Mouse (Mus musculus) embryonic facial prominence, embryonic 12.5 days (tissue): Measurements from ENCODE around the gene Eif2b1. TPM values are rescaled to one million over a fixed set of nuclear protein-coding genes. Genes with fewer than 3 reads are reported as not detected.
"Not testable (repeated sequence)": the region's sequence is repeated elsewhere in the genome, so short reads cannot be mapped to it uniquely, and the experiment has no call there.

Source experiments
- ATAC-seq: fragments of 200-750 bp; cut with Nextera tagmentation; 2 replicates; pipeline ENCODE4 v1.8.0; 2017; ENCODE audit not compliant: insufficient number of reproducible peaks, insufficient read depth, low FRiP score, low TSS enrichment
- H3K27ac ChIP-seq: fragments of 300-500 bp; sonication (generic); 2 replicates; pipeline ENCODE4 v1.5.1; 2016; ENCODE audit warnings: mild to moderate bottlenecking
- H3K27me3 ChIP-seq: fragments of 300-500 bp; sonication (generic); 2 replicates; pipeline ENCODE4 v1.6.1; 2016; ENCODE audit warnings: mild to moderate bottlenecking, moderate library complexity
- H3K36me3 ChIP-seq: fragments of 300-500 bp; sonication (generic); 2 replicates; pipeline ENCODE4 v1.6.1; 2016; ENCODE audit warnings: mild to moderate bottlenecking
- H3K4me1 ChIP-seq: fragments of 300-500 bp; sonication (generic); 2 replicates; pipeline ENCODE4 v1.6.1; 2016
- H3K4me2 ChIP-seq: fragments of 300-500 bp; sonication (generic); replicated peaks from 2 replicates; pipeline ENCODE4 v1.6.1; 2016; ENCODE audit warnings: mild to moderate bottlenecking, moderate library complexity
- H3K4me3 ChIP-seq: fragments of 300-500 bp; sonication (generic); 2 replicates; pipeline ENCODE4 v1.5.1; 2016; ENCODE audit warnings: mild to moderate bottlenecking
- H3K9ac ChIP-seq: fragments of 300-500 bp; sonication (generic); 2 replicates; pipeline ENCODE4 v1.6.1; 2016; ENCODE audit warnings: mild to moderate bottlenecking, moderate library complexity
- H3K9me3 ChIP-seq: fragments of 300-500 bp; sonication (generic); 2 replicates; pipeline ENCODE4 v1.6.1; 2016; ENCODE audit warnings: mild to moderate bottlenecking, moderate library complexity
- WGBS: fragments of 180-500 bp; shearing (Covaris S2); methylation state at CpG from one replicate; pipeline ENCODE4 v1.1.7; 2016; 5-methylcytosine and 5-hydroxymethylcytosine counted together
- polyA plus RNA-seq: library from polyadenylated mRNA; unstranded; fragments of >200 nt; fragmentation: Nextera tagmentation; extraction: Ambion mirVana; gene quantifications from 2 replicates; pipeline ENCODE4 v1.2.1, GENCODE M21; 2016

Gene Eif2b1
- 71.6 and 72.6 TPM in 2 replicates for polyA plus RNA-seq

DNA sequence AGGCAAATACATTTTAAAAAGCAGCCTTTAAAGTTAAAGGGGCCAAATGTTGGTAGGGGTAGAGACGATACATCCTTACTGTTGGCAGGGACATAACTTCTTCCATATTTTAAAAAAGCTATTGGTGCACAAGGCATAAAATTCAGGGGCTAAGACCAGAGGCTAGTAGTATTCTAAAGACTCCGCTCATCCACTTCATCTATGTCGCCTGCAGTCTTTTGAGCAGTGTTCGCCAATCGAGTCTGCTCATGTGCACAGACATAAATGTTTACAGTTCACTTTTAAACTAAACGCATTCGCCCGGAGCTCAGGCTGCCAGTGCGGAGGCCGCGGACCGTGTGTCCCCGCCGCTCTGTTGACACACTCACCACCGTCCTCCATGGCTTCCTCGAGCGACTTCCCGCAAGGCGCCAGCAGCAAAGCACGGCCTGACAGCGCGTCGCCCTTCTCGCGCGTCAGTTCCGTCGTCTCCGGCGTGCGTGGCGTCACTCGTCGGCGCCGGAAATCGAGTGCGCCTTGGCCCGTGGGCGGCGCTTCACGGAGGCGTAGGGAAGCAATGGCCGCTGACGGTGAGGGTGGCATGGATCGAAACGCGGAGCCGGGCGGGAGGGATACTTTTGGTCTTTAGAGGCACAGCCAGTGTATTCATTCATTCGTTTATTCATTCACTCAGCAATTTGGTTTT is at the start of gene Eif2b1, which contains the start of gene Gtf2h3:
Gene Eif2b1, minus strand, starts transcription at position 499 of the 685 bp plus-strand sequence.
Gene Gtf2h3, plus strand, starts transcription at position 508 of the 685 bp plus-strand sequence.
- H3K4me3 ChIP-seq = peak within 1 kb of the TSS; percentile 75
- H3K27ac ChIP-seq = 0 out of 2 replicates have a peak within 1 kb of the TSS, but pooled peaks have one; percentile 2
- H3K36me3 ChIP-seq = peaks cover 40% of the 10 kb centered on the region
- WGBS = 1% methylated on average over 51 of the region's 51 CpGs
- no peaks in the 10 kb centered on the region for H3K9me3 ChIP-seq
- H3K9ac ChIP-seq = peak within 1 kb of the TSS; percentile 73
- peak; percentile 88 for ATAC-seq
- H3K4me2 ChIP-seq = peak within 1 kb of the TSS; percentile 85
- H3K27me3 ChIP-seq = no peaks in the 10 kb centered on the region
- H3K4me1 ChIP-seq = peaks cover 17% of the 10 kb centered on the region

DNA sequence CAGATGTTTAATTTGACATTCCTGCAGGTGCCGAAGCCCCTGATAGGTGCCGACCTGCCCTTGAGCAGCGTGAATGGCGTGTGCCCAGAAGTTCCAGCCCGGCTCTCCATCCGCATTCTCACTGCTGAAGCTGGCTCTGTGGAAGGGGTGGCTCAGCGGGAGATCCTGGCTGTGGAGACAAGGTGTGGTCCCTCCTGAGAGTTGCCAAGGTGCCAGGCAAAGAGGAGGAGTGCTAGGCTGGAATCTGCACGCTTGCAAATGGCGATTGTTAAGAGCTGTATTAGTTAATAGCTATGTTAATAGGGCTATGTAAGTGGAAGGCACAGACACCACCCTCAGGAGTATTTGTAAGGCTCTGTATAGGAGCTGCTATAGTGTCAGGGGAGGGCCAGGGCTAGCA is 45.4 kb upstream of the Eif2b1 start:
- Histone ChIP-seq H3K9me3 (no peaks in the 10 kb centered on the region), H3K27me3 (no peaks in the 10 kb centered on the region), H3K4me3 (no peak overlapping the region), H3K27ac (no peak overlapping the region), H3K9ac (no peak overlapping the region), H3K36me3 (no peaks in the 10 kb centered on the region; the same call in 1 of the 2 replicates), H3K4me2 (no peak overlapping the region), H3K4me1 (peaks cover 6% of the 10 kb centered on the region)
- ATAC-seq = no peak
- 85% methylated on average over 9 of the region's 9 CpGs for WGBS

DNA sequence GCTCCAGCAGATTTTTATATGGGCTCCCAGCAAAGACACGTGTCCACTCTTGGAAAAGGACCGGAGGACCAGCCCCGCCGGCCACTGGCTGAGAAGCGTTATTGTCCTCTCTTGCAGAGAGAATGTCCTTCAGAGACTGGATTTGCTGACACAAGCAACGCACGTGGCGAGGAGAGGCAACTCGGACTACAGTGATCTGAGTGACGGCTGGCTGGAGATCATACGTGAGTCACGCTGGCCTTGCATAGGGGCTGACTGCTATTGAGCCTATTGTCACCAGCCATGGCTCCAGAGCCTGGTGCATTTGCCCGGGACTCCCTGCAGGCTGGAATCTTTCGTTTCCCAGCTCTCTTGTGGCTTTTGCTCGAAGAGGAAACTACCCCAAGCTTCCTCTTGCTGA is 44.0 kb upstream of the Eif2b1 start:
- Histone ChIP-seq H3K36me3 (peaks cover 2% of the 10 kb centered on the region; the same call in 1 of the 2 replicates), H3K4me2 (no peak overlapping the region), H3K4me3 (no peak overlapping the region), H3K27me3 (no peaks in the 10 kb centered on the region), H3K9me3 (no peaks in the 10 kb centered on the region), H3K4me1 (peaks cover 1% of the 10 kb centered on the region), H3K9ac (no peak overlapping the region), H3K27ac (no peak overlapping the region)
- no peak for ATAC-seq
- WGBS = 85% methylated on average over 15 of the region's 15 CpGs

DNA sequence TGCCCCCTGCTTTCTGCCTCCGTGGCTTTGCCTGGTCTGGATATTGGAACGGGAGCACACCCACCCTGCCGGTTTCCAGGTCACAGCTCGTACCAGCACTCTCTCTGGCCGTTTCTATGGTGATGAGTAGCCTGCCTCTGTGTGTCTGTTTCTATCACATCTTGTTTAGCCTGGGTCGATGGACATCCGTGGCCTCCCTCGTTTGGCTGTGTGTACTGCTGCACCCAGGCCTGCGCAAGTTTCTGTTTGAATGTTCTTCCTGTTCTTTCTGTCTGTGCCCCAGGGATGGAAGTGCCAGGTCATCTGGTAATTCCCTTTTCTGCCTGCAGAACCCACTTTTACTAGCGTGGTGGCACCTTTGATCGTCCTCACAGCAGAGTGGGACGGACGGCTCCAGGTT is 42.4 kb upstream of the Eif2b1 start:
- Histone ChIP-seq H3K36me3 (peaks cover 4% of the 10 kb centered on the region; the same call in 1 of the 2 replicates), H3K4me3 (no peak overlapping the region), H3K4me1 (no peaks in the 10 kb centered on the region), H3K27me3 (no peaks in the 10 kb centered on the region), H3K4me2 (no peak overlapping the region), H3K9me3 (no peaks in the 10 kb centered on the region), H3K9ac (no peak overlapping the region), H3K27ac (no peak overlapping the region)
- WGBS = 79% methylated on average over 13 of the region's 13 CpGs
- no peak for ATAC-seq

DNA sequence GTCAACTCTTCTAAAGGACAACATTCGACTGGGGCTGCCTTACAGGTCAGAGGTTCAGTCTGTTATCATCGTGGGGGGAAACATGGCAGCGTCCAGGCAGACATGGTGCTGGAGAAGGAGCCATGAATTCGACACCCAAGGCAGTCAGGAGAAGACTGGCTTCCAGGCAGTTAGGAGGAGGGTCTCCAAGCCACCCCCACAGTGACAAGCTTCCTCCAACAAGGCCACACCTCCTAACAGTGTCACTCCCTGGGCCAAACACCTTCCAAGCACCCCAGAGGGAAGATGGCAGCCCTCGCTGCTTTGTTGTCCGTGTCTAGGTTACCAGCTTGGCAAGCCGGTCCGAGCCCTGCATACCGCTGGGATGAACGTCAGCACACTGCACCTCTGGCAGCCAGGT is 39.8 kb upstream of the Eif2b1 start:
- no peaks in the 10 kb centered on the region for H3K4me1 ChIP-seq
- H3K9me3 ChIP-seq = no peaks in the 10 kb centered on the region
- no peak overlapping the region for H3K27ac ChIP-seq
- H3K4me3 ChIP-seq = no peak overlapping the region
- ATAC-seq = no peak
- H3K4me2 ChIP-seq = no peak overlapping the region
- no peak overlapping the region for H3K9ac ChIP-seq
- H3K36me3 ChIP-seq = peaks cover 8% of the 10 kb centered on the region; the same call in 1 of the 2 replicates
- WGBS = 83% methylated on average over 10 of the region's 10 CpGs
- H3K27me3 ChIP-seq = no peaks in the 10 kb centered on the region

DNA sequence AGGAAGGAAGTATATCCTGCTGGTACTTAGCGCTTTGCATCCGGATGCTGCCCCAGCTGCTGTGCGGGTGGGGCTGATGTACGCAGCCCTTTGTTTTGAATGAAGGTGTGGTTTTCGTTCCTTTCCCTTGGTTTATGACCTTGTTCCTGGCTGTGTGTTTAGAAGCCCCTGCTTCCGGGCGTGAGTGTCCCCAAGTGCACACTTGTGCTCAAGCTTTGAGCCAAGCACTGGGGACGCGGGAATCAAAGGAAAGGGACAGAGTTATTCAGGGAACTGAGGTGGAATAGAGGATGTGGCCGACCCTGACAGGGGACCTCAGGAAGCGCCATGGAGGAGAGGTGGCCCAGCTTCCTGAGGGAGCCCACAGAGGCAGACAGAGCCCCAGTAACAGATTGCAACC is 35.8 kb upstream of the Eif2b1 start:
- 84% methylated on average over 11 of the region's 11 CpGs for WGBS
- Histone ChIP-seq H3K4me3 (no peak overlapping the region), H3K9me3 (no peaks in the 10 kb centered on the region), H3K4me1 (no peaks in the 10 kb centered on the region), H3K36me3 (peaks cover 18% of the 10 kb centered on the region), H3K4me2 (no peak overlapping the region), H3K9ac (no peak overlapping the region), H3K27ac (no peak overlapping the region), H3K27me3 (no peaks in the 10 kb centered on the region)
- no peak for ATAC-seq

DNA sequence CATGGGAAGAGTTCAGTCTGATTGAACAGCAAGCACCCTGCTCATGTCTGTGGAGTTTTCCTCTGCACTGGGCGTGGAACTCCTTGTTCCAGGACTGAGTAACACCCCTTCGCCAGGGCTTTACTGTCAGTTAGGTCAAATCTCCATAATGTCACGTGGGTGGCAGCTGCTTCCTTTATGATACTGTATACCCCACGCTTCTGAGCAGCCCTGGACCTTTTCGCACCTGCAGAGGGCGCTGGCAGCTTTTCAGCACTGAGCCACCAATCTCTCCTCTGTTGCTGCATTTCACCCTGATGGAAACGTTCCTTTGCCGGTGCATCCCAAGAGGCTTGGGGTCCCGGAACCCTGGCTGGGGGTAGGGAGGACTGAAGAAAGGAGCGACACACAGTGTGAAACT is 32.0 kb upstream of the Eif2b1 start:
- WGBS = 74% methylated on average over 10 of the region's 10 CpGs
- no peak overlapping the region for H3K4me2 ChIP-seq
- no peak overlapping the region for H3K27ac ChIP-seq
- no peaks in the 10 kb centered on the region for H3K27me3 ChIP-seq
- no peaks in the 10 kb centered on the region for H3K4me1 ChIP-seq
- H3K9me3 ChIP-seq = no peaks in the 10 kb centered on the region
- no peak overlapping the region for H3K9ac ChIP-seq
- no peak for ATAC-seq
- peaks cover 13% of the 10 kb centered on the region for H3K36me3 ChIP-seq
- H3K4me3 ChIP-seq = no peak overlapping the region

DNA sequence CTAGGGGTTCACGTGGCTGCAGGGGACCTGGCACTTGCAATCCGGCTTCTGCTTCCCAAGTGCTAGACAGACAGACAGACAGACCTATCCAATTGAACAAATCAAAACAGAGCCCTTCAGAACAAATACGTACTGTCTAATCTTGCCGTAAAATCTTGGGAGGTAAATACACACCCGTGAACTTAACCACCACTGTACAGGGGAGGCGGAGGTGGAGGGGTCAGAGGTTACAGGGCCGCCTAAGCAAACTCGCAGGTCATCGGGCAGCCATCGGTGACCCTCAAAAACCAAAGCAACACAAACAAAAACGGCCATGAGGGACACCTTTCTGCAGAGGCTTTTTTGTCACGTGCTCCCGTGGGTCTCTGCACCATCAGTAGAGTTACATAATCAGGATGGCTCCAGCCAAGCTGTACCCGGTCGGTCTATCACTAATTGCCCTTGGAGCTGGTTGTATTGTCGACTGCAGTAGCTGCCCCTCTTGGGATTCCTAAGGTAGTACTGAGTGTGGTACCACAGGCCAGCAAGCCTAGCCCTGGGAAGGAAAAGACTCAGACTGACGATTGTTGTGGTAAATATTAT is 26.2 kb upstream of the Eif2b1 start:
- H3K36me3 ChIP-seq = no peaks in the 10 kb centered on the region
- H3K27ac ChIP-seq = no peak overlapping the region
- WGBS = 81% methylated on average over 17 of the region's 17 CpGs
- H3K4me2 ChIP-seq = no peak overlapping the region
- H3K27me3 ChIP-seq = no peaks in the 10 kb centered on the region
- no peak overlapping the region for H3K9ac ChIP-seq
- no peaks in the 10 kb centered on the region for H3K4me1 ChIP-seq
- no peak for ATAC-seq
- H3K9me3 ChIP-seq = no peaks in the 10 kb centered on the region
- H3K4me3 ChIP-seq = no peak overlapping the region

DNA sequence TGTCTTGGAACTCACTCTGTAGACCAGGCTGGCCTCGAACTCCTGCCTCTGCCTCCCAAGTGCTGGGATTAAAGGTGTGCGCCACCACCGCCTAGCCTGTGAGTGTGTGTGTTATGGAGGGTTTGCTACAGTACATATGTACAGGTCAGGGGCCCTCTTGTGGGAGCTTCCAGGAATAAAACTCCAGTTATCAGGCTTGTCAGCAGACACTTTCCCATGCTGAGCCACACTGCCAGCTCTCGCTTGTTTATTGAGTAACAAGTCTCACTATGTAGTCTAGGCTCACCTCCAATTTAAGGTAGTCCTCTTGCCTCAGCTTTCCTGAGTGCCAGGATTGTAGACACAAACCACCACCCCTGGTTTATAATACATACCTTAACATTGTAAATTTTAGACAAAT is 25.4 kb upstream of the Eif2b1 start:
- Histone ChIP-seq H3K9me3 (no peaks in the 10 kb centered on the region), H3K27ac (no peak overlapping the region), H3K4me1 (peaks cover 4% of the 10 kb centered on the region), H3K4me3 (no peak overlapping the region), H3K4me2 (no peak overlapping the region), H3K9ac (no peak overlapping the region), H3K27me3 (no peaks in the 10 kb centered on the region), H3K36me3 (no peaks in the 10 kb centered on the region)
- ATAC-seq = no peak
- WGBS = 80% methylated on average over 4 of the region's 4 CpGs

DNA sequence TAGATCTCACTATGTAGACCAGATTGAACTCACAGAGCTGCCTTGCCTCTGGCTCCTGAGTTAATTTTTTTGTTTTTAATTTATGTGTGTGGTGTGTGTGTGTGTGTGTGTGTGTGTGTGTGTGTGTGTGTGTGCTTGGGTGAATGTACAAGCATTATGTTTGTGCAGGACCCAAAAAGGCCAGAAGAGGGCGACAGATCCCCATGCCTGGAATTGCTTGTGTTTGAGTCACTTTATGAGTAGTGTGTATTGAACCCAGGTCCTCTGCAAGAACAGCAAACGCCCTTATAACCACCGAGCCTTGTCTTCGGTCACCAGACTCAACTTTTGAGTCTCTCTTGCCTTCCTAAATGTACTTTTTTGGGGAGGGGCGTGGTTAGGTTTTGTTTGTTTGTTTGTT is 23.4 kb upstream of the Eif2b1 start:
- no peak overlapping the region for H3K27ac ChIP-seq
- H3K36me3 ChIP-seq = no peaks in the 10 kb centered on the region
- peaks cover 9% of the 10 kb centered on the region for H3K4me1 ChIP-seq
- no peak overlapping the region for H3K4me2 ChIP-seq
- no peak overlapping the region for H3K4me3 ChIP-seq
- no peak overlapping the region for H3K9ac ChIP-seq
- ATAC-seq = no peak
- 68% methylated on average over 5 of the region's 5 CpGs for WGBS
- H3K27me3 ChIP-seq = no peaks in the 10 kb centered on the region
- no peaks in the 10 kb centered on the region for H3K9me3 ChIP-seq

DNA sequence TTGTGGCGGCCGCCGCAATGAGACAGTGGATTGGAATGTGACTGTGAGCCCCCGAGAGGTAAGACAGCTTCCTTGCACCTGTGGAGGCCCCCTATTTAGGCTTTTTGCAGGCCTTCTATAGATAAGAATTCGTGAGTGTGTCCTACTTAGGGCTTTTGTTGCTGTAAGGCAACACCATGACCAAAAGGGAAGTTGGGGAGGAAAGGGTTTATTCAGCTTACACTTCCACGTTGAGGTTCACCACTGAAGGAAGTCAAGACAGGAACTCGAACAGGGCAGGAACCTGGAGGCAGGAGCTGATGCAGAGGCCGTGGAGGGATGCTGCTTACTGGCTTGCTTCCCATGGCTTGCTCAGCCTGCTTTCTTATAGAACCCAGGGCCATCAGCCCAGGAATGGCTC is 20.8 kb upstream of the Eif2b1 start:
- H3K27ac ChIP-seq, H3K4me1 ChIP-seq, H3K9me3 ChIP-seq, H3K27me3 ChIP-seq, ATAC-seq, H3K9ac ChIP-seq: not testable (repeated sequence)
- Histone ChIP-seq H3K36me3 (peaks cover 23% of the 10 kb centered on the region), H3K4me2 (peak overlapping the region; percentile 93; the same call in 1 of the 2 replicates), H3K4me3 (peak overlapping the region; percentile 92; the same call in 1 of the 2 replicates)
- WGBS = 62% methylated on average over 8 of the region's 8 CpGs
